Mouse (Mus musculus) megakaryocyte-erythroid progenitor cell, adult 5-6 weeks (primary cell): ENCODE results near the gene Nsun7. TPM values are rescaled to one million over a fixed set of nuclear protein-coding genes. Genes with fewer than 3 reads are reported as not detected.

Experiments used
- ATAC-seq: replicated peaks from 2 replicates; pipeline ENCODE4 v1.8.0; 2016; ENCODE audit warnings: mild to moderate bottlenecking, inconsistent platforms; ENCODE audit not compliant: severe bottlenecking, poor library complexity, low FRiP score, low TSS enrichment
- total RNA-seq, 2 experiments: library from RNA; stranded (forward) in 1 of 2; stranded (reverse) in 1 of 2; fragments of 200-1000, 215-1000 nt in 1 of 2; fragments of >200 nt in 1 of 2; fragmentation: Nextera tagmentation in 1 of 2; gene quantifications; 2 replicates each; pipeline ENCODE4 v1.2.3; 2014 to 2017

The Nsun7 gene
- total RNA-seq, 2 experiments from 2014 or later = not detected

GRCm38 (mm10) chr5:66326395-66326794 is 66.7 kb downstream of the Nsun7 start:
- no peak for ATAC-seq

DNA sequence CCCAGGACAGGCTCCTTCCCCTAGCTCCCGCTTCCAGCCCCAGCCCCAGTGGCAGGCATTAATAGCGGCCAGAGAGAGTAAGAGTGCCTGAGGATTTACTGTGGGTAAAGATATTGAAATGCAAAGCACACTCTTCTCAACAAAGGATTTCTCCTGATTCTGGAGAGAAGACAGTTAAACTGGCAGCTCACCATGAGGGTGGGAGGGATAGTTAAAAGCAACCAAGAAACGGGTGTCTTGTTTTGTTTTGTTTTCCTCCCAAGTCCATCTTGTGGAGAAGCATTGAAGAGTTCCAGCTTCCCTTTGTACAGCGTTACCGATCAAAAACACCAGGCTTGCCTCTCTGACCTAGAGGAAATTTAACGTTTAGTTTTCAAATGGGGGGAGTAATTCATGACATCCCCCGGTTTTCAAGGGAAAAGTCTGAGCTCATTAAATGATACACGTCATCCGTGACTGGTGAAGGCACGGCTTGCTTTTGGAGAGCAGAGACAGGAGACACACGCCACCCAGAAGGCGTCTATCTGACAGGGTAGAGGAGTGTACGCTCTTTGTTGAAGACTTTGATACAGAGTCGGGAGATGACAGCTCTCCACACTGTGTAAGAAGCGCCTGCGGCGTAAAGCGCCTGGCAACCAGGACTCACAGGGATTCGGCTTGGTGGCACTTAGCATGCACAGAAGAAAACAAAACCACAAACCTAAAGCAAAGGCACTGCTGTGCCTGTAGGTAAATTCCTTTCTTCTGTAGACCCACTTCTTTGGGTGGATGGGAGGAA is 68.4 kb downstream of the Nsun7 start:
- ATAC-seq = no peak

GRCm38 (mm10) chr5:66328766-66329165 is 69.1 kb downstream of the Nsun7 start:
- no peak for ATAC-seq

- ATAC-seq = no peak
Measured at GRCm38 (mm10) chr5:66330806-66331205, 71.1 kb downstream of the Nsun7 start.

- ATAC-seq = peak; percentile 49; the same call in 1 of the 2 replicates
Measured at GRCm38 (mm10) chr5:66337025-66337968, 77.6 kb downstream of the Nsun7 start.

DNA sequence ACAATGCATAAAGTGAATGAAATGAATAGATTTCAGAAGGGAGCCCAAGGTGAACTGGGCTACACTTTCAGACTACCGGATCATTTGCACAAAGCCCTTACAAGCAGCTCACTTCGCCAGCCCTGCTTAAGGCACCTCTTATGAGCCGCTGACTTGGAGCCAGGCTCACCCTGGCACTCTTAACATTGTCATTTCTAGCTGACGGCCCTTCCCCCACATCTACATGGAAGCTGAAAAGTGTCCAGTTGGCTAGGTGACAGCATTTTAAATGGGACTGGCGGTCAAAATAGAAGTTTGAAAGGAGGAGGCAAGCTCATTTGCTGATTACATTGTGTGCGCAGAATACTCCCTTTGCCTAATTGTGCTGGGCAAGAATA is 78.3 kb downstream of the Nsun7 start:
- ATAC-seq = no peak

DNA sequence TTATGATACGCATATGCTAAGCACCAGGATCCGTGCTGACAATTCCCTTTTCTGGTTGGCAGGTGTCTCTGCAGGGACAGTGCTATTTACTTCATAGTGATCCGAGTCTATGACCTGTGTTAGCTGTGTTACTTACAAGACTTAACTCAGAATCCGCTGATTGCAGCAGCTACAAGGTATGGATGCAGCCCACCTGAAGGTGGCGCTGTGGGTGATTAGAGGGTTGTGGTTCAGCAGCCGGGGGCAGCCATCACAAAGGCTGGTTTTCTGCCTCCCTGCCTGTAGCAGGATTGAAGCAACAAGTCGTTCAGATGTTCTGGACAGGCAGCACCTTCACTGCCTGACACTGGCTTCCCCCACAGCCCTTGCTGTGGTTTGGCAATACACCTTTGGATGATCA is 78.9 kb downstream of the Nsun7 start:
- ATAC-seq = no peak

DNA sequence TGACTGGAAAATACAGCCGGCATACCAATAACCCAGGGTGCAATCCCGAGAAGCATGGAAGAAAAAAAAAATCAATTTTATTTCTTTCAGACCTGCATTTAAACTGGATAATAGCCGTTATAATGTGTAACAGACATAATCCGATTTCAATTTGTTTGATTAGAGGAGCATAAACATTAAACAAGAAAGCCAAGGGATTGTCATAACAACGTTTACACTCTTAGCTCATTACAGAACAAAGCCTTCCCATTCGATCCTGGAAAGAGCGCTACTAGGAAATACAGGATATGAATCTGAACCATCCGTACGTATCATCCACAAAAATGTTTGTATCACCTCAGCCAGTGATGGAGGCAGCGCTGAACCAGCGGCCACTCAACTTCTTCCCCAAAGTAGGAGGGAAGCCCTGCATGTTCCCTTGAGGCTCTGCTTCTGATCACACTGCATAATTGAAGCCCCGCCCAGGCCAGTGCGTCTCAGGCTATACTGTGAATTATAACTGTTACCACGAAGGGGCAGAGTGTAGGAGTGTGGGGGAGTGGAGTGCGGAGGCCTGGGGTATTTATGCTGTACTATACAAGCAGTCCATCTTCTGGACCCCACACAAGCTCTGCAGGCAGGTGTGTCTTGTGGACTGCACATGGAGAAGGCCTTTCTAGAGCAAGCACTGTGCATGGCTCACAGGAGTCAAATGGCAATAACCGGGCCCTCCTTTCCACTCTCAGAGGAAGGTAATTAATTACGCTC is 80.8 kb downstream of the Nsun7 start:
- no peak for ATAC-seq

DNA sequence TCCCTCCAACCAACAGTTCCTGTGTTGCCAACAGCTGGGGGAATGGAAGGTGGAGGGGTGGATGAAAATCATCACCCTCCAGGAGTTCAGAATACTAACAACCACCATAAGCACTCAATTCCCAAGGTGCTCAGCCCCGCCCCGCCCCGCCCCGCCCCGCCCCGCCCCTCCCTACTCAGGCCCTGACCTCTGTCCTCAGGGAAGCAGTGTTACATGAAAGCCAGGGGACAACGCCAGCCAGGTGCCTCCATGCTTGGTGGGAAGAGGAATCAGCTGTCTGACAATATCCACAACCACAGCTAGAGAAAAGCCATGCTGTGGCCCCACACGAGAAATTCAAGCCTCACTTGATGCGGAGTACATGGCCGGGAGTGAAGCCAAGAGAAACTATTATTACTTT is 82.2 kb downstream of the Nsun7 start:
- no peak for ATAC-seq

- no peak for ATAC-seq
Measured at GRCm38 (mm10) chr5:66342285-66342684, 82.6 kb downstream of the Nsun7 start.

GRCm38 (mm10) chr5:66344182-66344581 is 84.5 kb downstream of the Nsun7 start:
- no peak for ATAC-seq

- no peak for ATAC-seq
Measured at GRCm38 (mm10) chr5:66345140-66345539, 85.4 kb downstream of the Nsun7 start.

GRCm38 (mm10) chr5:66346756-66347155 is 87.1 kb downstream of the Nsun7 start:
- no peak for ATAC-seq

Other genes starting within 250 kb of the Nsun7 start
- 0.17 and 0.42 TPM in 2 replicates for gene Rbm47, start 86.8 kb upstream of the Nsun7 start, total RNA-seq (2014; fragmentation: Nextera tagmentation)
- 0.61 TPM in 1 of 2 replicates, not detected in the other for gene Rbm47, start 86.8 kb upstream of the Nsun7 start, total RNA-seq (2017)